Mouse (Mus musculus) left cerebral cortex, postnatal 14 days (tissue): ENCODE data around the gene Fam171a1. TPM values are rescaled to one million over a fixed set of nuclear protein-coding genes. Genes with fewer than 3 reads are reported as not detected.
"Not testable (repeated sequence)": the region's sequence is repeated elsewhere in the genome, so short reads cannot be mapped to it uniquely, and the experiment has no call there.

Experiments
- DNase-seq, 2 experiments: peaks; one replicate each; pipeline ENCODE4 v3.0.0; 2021 to 2022; ENCODE audit warnings: low spot score in 2 of 2, mixed read lengths in 1 of 2
- intact Hi-C: fragments of 180-260 bp; cut with DNase I; formaldehyde crosslinking; loops from one replicate; pipeline ENCODE4 v1.15.1; 2025
- long read RNA-seq, 2 experiments: library from polyadenylated mRNA; stranded (forward); transcript quantifications; one replicate each; pipeline ENCODE4 v2.0.0; 2021
- total RNA-seq, 2 experiments: library from RNA; stranded (reverse); gene quantifications; 2 replicates each; pipeline ENCODE4 v1.2.3; 2021

Fam171a1 gene
- 10 to 100 TPM; 58.4 to 58.7 TPM for total RNA-seq
- long read RNA-seq, experiment 1, full-length matches to known transcripts: 35 of 75 reads
- long read RNA-seq, experiment 1, partial matches to known transcripts: 35 of 75 reads
- long read RNA-seq, experiment 1, other reads (novel, unspliced or antisense): 5 of 75 reads
- long read RNA-seq, experiment 2, full-length matches to known transcripts: 35 of 71 reads
- long read RNA-seq, experiment 2, partial matches to known transcripts: 27 of 71 reads
- long read RNA-seq, experiment 2, other reads (novel, unspliced or antisense): 9 of 71 reads

DNA sequence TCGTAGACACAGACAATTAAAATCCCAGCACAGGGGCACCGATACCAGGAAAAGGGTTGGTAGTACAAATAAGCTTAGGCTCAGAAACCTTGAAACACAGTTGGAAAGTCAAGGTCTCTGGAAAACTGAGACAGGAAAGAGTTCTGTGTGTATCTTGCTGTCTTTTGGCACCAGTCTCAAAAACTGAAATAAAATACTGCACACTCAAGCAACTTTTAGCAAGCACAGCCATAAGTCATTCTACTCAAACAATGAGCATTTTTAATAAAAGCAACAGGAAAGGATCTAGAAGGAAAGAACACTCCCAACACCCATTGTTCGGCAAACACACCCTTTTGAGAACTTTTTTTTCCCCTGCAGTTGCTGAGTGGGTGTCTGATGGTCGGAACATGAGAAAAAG is at the start of gene Fam171a1:
Gene Fam171a1, plus strand, starts transcription at position 359 of the 400 bp plus-strand sequence.
- intact Hi-C loops: loop anchor here (10.0 kb wide), 1 partner anchor 301 kb away; no protein-coding TSS in a partner anchor
- DNase-seq: no peak

DNA sequence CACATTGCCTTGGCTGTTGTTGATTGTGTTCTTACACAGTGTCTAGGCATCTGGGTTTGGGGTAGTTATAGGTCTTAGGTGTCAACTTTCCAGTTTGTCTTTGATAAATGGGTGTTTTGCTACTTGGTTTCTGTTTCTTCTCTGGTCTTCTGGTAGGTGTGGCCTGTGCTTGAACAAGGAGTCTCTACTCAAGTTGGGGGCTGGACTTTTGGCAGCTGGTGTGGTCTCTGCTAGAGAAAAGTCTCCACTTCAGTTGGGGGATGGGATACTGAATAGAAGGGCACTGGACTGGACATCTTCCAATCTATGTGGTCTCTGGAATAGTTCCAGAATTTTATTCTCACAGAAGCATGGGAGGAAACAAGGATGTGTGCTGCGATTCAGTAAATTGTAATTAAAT is 44.9 kb upstream of the Fam171a1 start:
- DNase-seq: no peak
- intact Hi-C loops: no loop called here

GRCm38 (mm10) chr2:3088361-3088760 is 25.7 kb upstream of the Fam171a1 start:
- intact Hi-C loops, DNase-seq: not testable (repeated sequence)

DNA sequence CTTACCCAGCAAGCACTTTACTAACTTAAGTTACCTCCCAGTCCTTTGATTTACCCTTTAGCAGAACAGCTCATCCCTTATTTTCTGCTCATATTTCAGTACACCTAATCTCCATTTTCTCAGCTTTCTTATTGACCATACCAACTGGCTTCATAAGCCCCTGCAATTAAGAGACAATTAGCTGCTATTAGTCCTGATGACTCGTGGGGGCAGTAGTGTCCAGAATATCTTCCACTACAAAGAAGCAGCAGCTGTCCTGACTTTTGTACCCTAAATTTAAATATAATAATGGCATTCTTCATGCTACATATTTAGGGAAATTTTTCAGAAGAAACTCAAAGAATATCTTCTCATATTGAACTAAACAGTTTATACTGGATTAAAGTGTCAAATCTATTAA is 24.8 kb upstream of the Fam171a1 start:
- DNase-seq: no peak
- intact Hi-C loops: no loop called here

DNA sequence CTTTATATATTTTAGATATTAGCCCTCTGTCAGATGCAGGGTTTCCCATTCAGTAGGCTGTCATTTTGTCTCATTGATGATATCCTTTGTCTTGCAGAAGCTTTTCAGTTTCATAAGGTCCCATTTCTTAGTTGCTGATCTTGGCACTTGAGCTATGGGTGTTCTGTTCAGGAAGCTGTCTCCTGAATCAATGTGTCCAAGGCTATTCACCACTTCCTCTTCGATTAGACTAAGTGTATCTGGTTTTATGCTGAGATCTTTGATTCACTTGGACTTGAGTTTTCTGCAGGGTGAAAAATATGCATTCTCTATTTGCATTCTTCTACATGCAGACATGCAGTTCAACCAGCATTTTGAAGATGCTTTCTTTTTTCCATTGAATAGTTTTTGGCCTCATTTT is 17.9 kb upstream of the Fam171a1 start:
- intact Hi-C loops: no loop called here
- DNase-seq: no peak

GRCm38 (mm10) chr2:3099971-3100370 is 14.1 kb upstream of the Fam171a1 start:
- intact Hi-C loops: no loop called here
- no peak for DNase-seq

DNA sequence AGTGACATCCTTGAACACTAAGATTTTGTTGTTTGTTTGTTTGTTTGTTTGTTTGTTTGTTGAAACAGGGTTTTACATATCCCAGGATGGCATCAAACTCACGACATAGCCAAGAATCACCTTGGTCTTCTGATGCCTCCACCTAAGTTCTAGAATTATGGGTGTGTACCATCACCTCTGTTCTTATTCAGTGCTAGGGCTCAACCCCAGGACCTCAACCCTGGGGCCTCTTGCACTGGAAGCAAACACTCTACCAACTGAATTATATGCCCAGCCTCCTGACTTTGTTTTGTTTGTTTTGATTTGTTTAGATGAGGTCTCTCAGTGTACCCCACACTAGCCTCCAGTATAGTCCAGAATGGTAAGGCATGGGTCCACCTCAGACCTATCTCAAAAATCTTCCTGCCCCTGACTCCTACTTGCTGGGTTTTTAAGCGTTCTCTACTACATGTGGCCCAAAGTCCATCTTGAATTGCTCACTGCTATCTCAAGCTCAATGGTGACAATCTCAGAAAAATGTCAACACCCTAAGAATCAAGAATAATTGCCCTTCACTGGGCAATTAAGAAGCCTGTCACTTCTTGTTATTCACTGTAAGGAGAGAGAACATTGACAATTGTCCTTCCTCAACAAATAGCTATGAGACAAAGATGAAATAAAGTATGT is 12.6 kb upstream of the Fam171a1 start:
- intact Hi-C loops: no loop called here
- no peak for DNase-seq

DNA sequence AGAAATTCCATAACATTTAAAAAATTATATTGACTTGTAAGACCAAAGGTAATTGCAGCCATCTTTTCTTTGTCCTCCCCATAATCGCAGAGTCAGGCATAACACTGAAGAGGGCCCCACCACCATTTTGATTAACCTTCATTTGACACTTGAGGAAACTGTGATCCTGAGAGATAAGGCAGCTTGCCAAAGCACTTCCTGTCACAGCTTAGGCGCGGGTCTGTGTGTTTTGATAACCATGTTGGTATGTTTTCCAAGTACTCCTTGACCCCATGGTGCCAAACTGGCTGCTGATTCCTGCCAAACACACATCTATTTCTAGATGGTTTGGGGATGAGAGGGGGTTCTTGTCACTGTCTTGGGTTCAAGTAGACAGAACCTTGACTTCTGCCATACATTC is 11.7 kb upstream of the Fam171a1 start:
- intact Hi-C loops: no loop called here
- DNase-seq: no peak

DNA sequence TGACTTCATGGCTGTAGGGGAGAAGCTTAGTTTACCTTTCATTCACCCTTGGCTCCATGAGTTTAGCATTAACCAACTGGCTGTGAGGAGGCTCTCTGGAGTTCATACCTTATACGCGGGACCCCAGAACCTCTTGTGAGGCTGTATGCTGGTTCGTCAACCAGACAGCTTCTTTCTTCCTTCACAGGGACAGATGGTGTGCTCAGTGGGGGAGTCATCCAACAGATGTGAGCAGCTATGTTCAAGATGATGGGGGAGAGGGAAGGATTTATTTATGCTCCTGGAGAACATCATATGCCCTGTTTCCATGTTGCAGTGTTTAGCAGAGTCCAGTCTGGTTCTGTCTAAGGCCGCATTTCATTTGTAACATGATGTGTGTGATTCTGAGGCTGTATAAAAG is 6.6 kb upstream of the Fam171a1 start:
- intact Hi-C loops: no loop called here
- no peak for DNase-seq

DNA sequence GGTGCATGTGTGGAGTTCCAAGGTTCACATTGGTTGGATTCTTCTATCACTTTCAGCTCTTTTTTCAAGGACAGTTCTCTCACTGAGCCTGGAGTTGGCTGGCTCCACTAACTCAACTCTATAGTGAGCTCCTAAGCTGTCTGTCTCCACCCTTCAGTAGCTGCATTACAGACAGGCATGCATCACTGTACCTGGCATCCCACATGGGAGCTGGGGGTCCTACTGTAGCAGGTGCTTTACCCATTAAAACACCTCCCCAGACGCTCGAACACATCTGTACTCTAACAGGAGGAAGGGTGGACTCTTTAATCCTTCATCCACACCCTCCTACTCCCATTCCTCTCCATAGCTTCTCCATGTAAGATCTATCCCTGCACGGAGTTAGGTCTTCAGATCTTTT is 5.6 kb upstream of the Fam171a1 start:
- DNase-seq: no peak
- intact Hi-C loops: no loop called here

GRCm38 (mm10) chr2:3108834-3109233 is 5.2 kb upstream of the Fam171a1 start:
- no peak for DNase-seq

DNA sequence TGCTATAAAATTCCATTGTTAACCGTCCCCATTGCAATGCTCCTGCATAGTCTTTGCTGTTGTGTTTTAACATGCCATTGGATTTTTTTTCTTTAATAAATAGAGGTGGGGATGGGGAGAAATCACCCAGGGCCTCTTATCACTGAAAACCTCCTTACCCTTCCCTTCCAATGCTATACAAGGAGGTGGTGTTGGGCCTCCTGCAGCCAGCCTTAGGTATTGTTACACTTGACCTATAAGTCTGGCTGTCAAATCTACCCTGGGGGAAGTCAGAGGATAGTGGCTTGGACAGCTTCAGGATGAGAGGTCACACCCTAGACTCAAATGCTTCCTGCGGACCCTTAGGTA is 3.8 kb downstream of the Fam171a1 start:
- DNase-seq: no peak
- intact Hi-C loops: loop anchor here (1.0 to 10.0 kb wide), 5 partner anchors 55 to 297 kb away; partner anchors contain the start of genes Nmt2 and Rpp38

More at GRCm38 (mm10) chr2:3108834-3109233, 5.2 kb upstream of the Fam171a1 start:
- intact Hi-C loops: no loop called here

GRCm38 (mm10) chr2:3118203-3118941 is 4.3 kb downstream of the Fam171a1 start:
- DNase-seq: peak; percentile 84 to 91
- intact Hi-C loops: loop anchor here (1.0 to 10.0 kb wide), 5 partner anchors 54 to 296 kb away; partner anchors contain the start of genes Nmt2 and Rpp38

DNA sequence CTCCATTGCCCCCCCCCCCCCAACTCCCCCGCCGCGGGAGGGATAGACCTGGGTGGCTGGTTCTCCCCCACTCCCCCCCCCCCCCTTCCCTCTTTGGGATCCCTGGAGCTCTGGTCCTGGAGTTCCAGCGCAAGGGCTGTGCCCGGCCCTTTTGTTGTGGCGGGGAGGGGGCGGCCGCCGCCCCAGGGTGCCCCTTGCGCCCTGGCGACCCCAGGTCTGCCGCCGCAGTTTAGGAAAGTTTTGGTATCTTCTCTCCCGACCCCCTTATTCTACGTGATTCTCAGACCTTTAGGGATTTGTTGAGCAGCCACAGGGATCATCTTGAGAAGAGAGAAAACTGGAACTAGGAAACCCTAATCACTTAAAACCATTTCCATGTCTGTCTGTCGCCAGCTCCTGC is 4.9 kb downstream of the Fam171a1 start:
- intact Hi-C loops: loop anchor here (1.0 to 10.0 kb wide), 5 partner anchors 54 to 296 kb away; partner anchors contain the start of genes Nmt2 and Rpp38
- DNase-seq: no peak

DNA sequence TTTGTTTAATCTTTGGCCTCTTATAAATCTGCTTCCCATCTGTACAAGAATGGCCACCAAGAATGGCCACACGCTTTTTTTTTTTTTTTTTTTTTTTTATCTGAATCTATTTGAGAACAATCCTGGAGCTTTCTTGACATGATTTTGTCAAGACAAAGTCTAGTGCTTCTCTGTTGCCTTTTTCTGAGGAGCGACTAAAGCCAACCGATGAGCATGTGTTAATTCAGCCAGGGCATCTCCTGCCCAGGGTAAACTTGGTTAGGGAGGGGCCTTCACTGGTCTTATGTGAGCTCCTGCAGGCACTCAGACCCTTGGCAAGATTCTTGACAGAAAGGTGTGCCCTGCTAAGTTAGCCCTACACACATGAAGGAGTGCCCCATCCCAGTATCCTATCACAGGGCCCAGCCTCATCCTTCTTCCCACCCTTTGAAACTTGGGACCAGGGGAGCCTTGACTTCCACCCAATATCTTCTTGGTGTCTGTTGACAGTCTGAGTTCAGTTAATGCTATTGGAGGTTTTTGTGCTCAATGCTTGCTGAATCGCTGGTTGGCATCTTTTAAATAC is 5.4 kb downstream of the Fam171a1 start:
- DNase-seq: no peak
- intact Hi-C loops: loop anchor here (2.0 to 10.0 kb wide), 4 partner anchors 53 to 295 kb away; partner anchors contain the start of genes Nmt2 and Rpp38

DNA sequence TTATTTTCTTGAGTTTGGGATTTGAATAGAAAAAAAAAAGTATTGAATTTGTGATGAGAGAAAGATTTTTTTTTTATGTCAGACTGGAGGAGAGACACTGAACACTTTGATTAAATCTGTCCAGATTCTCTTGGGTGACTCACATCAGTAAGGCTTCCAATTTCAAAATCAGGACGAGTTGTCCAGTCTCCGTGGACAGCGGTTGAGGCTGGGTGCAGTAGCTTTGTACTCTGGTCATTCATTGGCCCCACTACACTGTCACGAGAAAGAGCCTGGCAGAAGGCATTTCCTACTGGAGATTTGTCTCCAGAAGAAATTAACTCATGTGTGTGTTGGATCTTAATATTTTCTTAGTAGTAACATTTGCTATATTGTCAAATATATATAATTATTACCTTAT is 8.5 kb downstream of the Fam171a1 start:
- DNase-seq: no peak
- intact Hi-C loops: no loop called here

- intact Hi-C loops: no loop called here
- DNase-seq: no peak
These were observed 13.3 kb downstream of the Fam171a1 start for GRCm38 (mm10) chr2:3127256-3127883.

GRCm38 (mm10) chr2:3128344-3128871 is 14.4 kb downstream of the Fam171a1 start:
- DNase-seq: no peak
- intact Hi-C loops: no loop called here

DNA sequence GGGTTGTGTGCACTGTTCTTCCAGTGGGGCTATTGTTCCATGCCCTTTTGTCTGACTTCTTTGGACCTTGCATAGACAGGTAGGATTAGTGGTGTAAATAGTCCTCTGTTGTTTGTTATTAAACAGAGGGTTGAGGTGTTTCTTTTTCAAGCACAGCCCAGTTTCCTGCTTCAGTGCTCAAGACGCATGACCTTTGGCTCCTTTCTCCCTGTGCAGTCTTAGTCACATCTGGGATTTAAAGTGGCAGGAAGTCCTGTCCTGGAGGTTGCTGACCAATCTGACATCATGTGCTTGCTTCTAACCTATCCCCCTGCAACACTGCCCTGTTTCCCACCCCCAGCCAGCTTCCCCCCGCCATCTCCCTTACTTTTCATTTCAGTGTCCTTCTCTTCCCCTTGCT is 14.9 kb downstream of the Fam171a1 start:
- DNase-seq: no peak
- intact Hi-C loops: no loop called here
